Mouse (Mus musculus) limb, embryonic 10.5 days (tissue): Measurements from ENCODE around the gene Uhrf1bp1. TPM values are rescaled to one million over a fixed set of nuclear protein-coding genes. Genes with fewer than 3 reads are reported as not detected.

Source experiments
- DNase-seq: peaks from one replicate; pipeline ENCODE4 v3.0.0-alpha.2; 2017; ENCODE audit warnings: low spot score
- H3K27ac ChIP-seq: fragments of 300-500 bp; sonication (generic); 2 replicates; pipeline ENCODE4 v1.5.1; 2016; ENCODE audit warnings: mild to moderate bottlenecking
- H3K27me3 ChIP-seq: fragments of 300-500 bp; sonication (generic); 2 replicates; pipeline ENCODE4 v1.6.1; 2016; ENCODE audit warnings: low read depth, mild to moderate bottlenecking; ENCODE audit not compliant: poor library complexity, severe bottlenecking
- H3K36me3 ChIP-seq: fragments of 300-500 bp; sonication (generic); 2 replicates; pipeline ENCODE4 v1.6.1; 2016; ENCODE audit warnings: mild to moderate bottlenecking, moderate library complexity
- H3K4me1 ChIP-seq: fragments of 300-500 bp; sonication (generic); 2 replicates; pipeline ENCODE4 v1.6.1; 2016
- H3K4me3 ChIP-seq: fragments of 300-500 bp; sonication (generic); 2 replicates; pipeline ENCODE4 v1.5.1; 2016; ENCODE audit warnings: mild to moderate bottlenecking, moderate library complexity
- H3K9me3 ChIP-seq: fragments of 300-500 bp; sonication (generic); replicated peaks from 2 replicates; pipeline ENCODE4 v1.6.1; 2016; ENCODE audit warnings: mild to moderate bottlenecking
- WGBS: fragments of 180-500 bp; shearing (Covaris S2); methylation state at CpG from one replicate; pipeline ENCODE4 v1.1.7; 2016; 5-methylcytosine and 5-hydroxymethylcytosine counted together
- polyA plus RNA-seq: library from polyadenylated mRNA; unstranded; fragments of >200 nt; fragmentation: Nextera tagmentation; extraction: Ambion mirVana; gene quantifications from 2 replicates; pipeline ENCODE4 v1.2.1, GENCODE M21; 2016

The Uhrf1bp1 gene
- polyA plus RNA-seq, 1 experiment from 2014 or later: 10.0 TPM

DNA sequence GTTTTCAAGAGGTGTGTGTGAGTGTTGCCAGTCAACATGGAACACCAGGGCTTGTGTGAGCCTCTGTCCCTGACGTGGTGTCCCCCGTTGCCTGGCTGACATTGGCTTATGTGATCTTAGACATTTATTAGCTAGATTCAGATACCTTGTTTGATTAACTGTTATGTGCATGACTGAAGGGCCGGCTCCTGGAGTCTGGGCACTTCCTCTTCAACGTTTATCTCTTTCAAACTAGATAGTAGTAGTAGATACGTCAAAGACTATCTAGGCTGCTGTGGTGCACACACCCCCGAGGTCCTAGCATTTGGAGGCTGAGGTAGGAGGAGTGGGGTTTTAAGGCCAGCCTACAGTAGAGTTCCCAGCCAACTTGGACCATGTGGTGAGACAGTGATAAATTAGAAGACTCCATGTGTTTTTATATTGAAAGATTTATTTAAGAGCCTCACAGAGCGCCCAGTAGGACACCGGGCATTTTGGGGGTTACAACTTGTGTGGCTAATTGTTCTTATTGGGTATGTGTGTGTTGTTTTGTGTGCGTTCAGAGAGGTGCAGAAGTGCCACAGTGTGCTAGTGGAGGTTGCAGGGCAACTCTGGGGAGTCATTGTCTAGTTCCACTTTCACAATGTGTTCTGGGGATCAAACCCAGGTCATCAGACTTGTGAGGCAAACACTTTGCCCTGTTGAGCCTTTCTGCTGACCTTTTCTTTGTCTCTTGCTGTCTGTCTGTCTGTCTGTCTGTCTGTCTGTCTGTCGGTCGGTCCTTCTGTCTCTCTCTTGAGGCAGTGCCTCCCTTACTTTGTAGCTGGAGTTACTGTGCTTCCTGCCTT, 1.6 kb downstream of the Uhrf1bp1 start:
- no peaks in the 10 kb centered on the region for H3K9me3 ChIP-seq
- DNase-seq: no peak
- 51% methylated on average over 11 of the region's 11 CpGs for whole genome bisulfite sequencing
- peaks cover 22% of the 10 kb centered on the region for H3K36me3 ChIP-seq
- H3K4me3 ChIP-seq: peak overlapping the region; percentile 85
- H3K27ac ChIP-seq: peak overlapping the region; percentile 92; the same call in 1 of the 2 replicates
- no peaks in the 10 kb centered on the region for H3K27me3 ChIP-seq
- H3K4me1 ChIP-seq: peaks cover 25% of the 10 kb centered on the region

DNA sequence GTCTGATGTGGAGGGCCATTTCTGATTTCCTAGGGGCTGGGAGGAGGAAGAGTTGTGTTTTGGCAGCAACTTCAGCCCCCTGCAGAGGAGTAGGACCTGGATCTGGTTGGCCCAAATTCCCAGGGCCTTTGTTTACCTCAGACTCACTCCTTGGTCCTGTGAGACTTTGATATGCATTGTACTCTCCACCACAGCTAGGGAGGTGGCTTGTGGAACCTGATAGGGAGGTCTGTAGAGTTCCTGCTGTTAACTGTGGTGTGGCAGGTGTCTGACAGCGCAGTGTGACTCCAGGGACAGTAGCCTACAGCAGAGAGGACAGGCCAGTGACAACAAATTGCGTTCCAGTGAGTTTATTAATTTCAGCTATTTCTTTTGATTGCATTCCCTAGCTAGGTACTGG, 2.9 kb downstream of the Uhrf1bp1 start:
- Histone ChIP-seq H3K9me3 (no peaks in the 10 kb centered on the region), H3K36me3 (peaks cover 12% of the 10 kb centered on the region), H3K4me3 (no peak overlapping the region), H3K27ac (no peak overlapping the region), H3K27me3 (no peaks in the 10 kb centered on the region), H3K4me1 (peaks cover 25% of the 10 kb centered on the region)
- no peak for DNase-seq
- WGBS: 45% methylated on average over 2 of the region's 2 CpGs

DNA sequence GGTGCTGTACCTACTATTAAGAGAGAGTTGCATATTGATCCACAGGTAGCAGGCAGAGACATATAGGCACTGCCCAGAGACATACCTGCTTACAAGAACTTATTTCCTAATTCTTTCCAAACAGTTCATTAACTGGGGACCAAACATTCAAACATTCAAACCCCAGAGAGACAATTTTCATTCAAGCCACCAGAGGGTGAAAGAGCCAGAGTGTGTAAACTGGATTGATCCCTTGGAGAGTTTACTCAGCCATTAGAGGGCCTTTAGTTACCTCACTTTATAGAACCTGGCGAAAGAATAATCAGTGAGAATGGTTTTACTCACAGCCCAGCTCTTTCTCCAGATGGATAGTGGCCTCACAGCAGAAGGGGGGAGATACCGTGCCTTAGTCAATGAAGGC, 9.2 kb downstream of the Uhrf1bp1 start:
- WGBS: 79% methylated on average over 2 of the region's 2 CpGs
- no peak for DNase-seq
- Histone ChIP-seq H3K27me3 (no peaks in the 10 kb centered on the region), H3K27ac (no peak overlapping the region), H3K4me3 (no peak overlapping the region), H3K9me3 (no peaks in the 10 kb centered on the region), H3K36me3 (peaks cover 8% of the 10 kb centered on the region), H3K4me1 (no peaks in the 10 kb centered on the region)

- Histone ChIP-seq H3K27me3 (no peaks in the 10 kb centered on the region), H3K27ac (no peak overlapping the region), H3K4me1 (no peaks in the 10 kb centered on the region), H3K36me3 (peaks cover 8% of the 10 kb centered on the region), H3K4me3 (no peak overlapping the region), H3K9me3 (no peaks in the 10 kb centered on the region)
- 92% methylated on average over 4 of the region's 4 CpGs for WGBS
- DNase-seq: no peak
Observed at GRCm38 (mm10) chr17:27866737-27867136, 10.5 kb downstream of the Uhrf1bp1 start.

- Histone ChIP-seq H3K4me1 (peaks cover 3% of the 10 kb centered on the region; the same call in 1 of the 2 replicates), H3K36me3 (peaks cover 10% of the 10 kb centered on the region), H3K4me3 (no peak overlapping the region), H3K27me3 (no peaks in the 10 kb centered on the region), H3K9me3 (no peaks in the 10 kb centered on the region), H3K27ac (no peak overlapping the region)
- WGBS: 93% methylated on average over 3 of the region's 3 CpGs
- DNase-seq: no peak
Observed at GRCm38 (mm10) chr17:27871851-27872250, 15.6 kb downstream of the Uhrf1bp1 start.

- Histone ChIP-seq H3K4me1 (peaks cover 3% of the 10 kb centered on the region; the same call in 1 of the 2 replicates), H3K36me3 (peaks cover 22% of the 10 kb centered on the region), H3K27me3 (no peaks in the 10 kb centered on the region), H3K27ac (no peak overlapping the region), H3K4me3 (no peak overlapping the region), H3K9me3 (no peaks in the 10 kb centered on the region)
- 69% methylated on average over 3 of the region's 3 CpGs for WGBS
- DNase-seq: no peak
Observed at GRCm38 (mm10) chr17:27873583-27873982, 17.3 kb downstream of the Uhrf1bp1 start.

DNA sequence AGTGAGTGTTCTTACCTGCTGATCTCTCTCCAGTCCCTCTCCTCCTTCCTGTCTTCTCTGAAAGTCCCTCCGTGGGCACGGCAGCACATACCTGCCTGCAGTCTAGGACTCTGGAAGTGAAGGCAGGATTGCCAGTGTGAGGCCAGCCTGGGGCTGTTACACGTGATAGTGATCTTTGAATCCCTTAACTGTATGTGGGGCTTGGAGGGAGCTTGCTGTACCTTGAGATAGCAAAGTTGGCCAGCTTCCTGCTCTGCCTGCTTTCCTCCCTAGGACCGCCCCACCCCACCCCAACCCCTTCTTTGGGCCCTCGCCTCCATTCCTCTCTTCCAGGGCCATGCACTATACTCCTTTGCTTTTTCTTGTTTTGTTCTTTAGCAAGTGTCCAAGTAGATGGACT, 18.3 kb downstream of the Uhrf1bp1 start:
- 76% methylated on average over 5 of the region's 5 CpGs for WGBS
- no peak for DNase-seq
- H3K4me1 ChIP-seq: peaks cover 3% of the 10 kb centered on the region; the same call in 1 of the 2 replicates
- H3K27ac ChIP-seq: no peak overlapping the region
- H3K36me3 ChIP-seq: peaks cover 29% of the 10 kb centered on the region
- no peak overlapping the region for H3K4me3 ChIP-seq
- H3K27me3 ChIP-seq: no peaks in the 10 kb centered on the region
- H3K9me3 ChIP-seq: no peaks in the 10 kb centered on the region

- no peak for DNase-seq
- 70% methylated on average over 11 of the region's 11 CpGs for WGBS
- H3K36me3 ChIP-seq: peaks cover 88% of the 10 kb centered on the region
Observed at GRCm38 (mm10) chr17:27881518-27881917, 25.3 kb downstream of the Uhrf1bp1 start.

DNA sequence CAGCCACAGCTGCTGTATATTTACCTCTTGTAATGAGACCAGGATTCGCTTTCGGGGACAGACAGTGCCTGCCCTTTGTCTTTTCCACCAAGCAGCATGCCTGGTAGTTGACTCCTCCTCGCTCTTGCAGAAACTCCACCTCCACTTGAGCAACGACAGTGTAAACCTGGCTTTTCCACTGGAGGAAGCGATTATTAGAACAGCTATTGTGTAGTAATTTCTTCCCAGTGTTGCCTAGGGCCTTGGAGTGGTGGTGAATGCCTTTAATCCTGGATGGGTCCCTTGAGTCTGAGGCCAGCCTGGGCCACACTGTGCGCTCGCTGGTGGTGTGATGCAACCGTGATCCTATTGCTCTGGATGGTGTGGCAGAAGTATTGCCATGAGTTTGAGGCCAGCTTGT, 26.9 kb downstream of the Uhrf1bp1 start:
- 92% methylated on average over 8 of the region's 8 CpGs for WGBS
- H3K27me3 ChIP-seq: no peaks in the 10 kb centered on the region
- DNase-seq: no peak
- H3K4me1 ChIP-seq: no peaks in the 10 kb centered on the region
- H3K9me3 ChIP-seq: no peaks in the 10 kb centered on the region
- H3K4me3 ChIP-seq: no peak overlapping the region
- no peak overlapping the region for H3K27ac ChIP-seq
- peaks cover 93% of the 10 kb centered on the region for H3K36me3 ChIP-seq

More at GRCm38 (mm10) chr17:27881518-27881917, 25.3 kb downstream of the Uhrf1bp1 start:
- Histone ChIP-seq H3K9me3 (no peaks in the 10 kb centered on the region), H3K27me3 (no peaks in the 10 kb centered on the region), H3K4me1 (no peaks in the 10 kb centered on the region), H3K4me3 (no peak overlapping the region), H3K27ac (no peak overlapping the region)

DNA sequence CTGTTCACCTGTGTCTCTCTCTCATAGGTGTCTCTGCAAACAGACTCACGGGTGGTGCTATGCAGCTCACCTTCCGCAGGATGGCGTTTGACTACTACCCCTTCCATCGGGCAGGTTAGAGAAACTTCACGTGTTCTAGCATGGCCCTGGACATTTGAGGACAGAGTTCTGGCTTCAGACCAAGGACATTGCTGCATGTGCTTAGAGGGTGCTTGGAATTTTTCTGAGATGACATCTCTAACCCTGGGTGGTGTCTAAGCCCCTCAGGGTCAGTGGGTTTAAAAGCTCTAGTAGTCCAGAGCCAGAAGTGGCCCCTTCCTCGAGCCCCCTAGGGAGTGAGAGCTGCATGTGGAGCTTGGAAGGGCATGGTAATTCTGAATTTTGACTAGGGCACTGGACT, 27.8 kb downstream of the Uhrf1bp1 start:
- no peak for DNase-seq
- Histone ChIP-seq H3K36me3 (peaks cover 92% of the 10 kb centered on the region), H3K27me3 (no peaks in the 10 kb centered on the region), H3K4me1 (no peaks in the 10 kb centered on the region), H3K9me3 (no peaks in the 10 kb centered on the region), H3K4me3 (no peak overlapping the region), H3K27ac (no peak overlapping the region)
- WGBS: 96% methylated on average over 6 of the region's 6 CpGs

- DNase-seq: no peak
- no peaks in the 10 kb centered on the region for H3K4me1 ChIP-seq
- 87% methylated on average over 19 of the region's 19 CpGs for WGBS
- no peaks in the 10 kb centered on the region for H3K9me3 ChIP-seq
- H3K27me3 ChIP-seq: no peaks in the 10 kb centered on the region
- H3K36me3 ChIP-seq: peaks cover 91% of the 10 kb centered on the region
- no peak overlapping the region for H3K27ac ChIP-seq
- H3K4me3 ChIP-seq: no peak overlapping the region
Observed at GRCm38 (mm10) chr17:27886499-27887210, 30.4 kb downstream of the Uhrf1bp1 start.

DNA sequence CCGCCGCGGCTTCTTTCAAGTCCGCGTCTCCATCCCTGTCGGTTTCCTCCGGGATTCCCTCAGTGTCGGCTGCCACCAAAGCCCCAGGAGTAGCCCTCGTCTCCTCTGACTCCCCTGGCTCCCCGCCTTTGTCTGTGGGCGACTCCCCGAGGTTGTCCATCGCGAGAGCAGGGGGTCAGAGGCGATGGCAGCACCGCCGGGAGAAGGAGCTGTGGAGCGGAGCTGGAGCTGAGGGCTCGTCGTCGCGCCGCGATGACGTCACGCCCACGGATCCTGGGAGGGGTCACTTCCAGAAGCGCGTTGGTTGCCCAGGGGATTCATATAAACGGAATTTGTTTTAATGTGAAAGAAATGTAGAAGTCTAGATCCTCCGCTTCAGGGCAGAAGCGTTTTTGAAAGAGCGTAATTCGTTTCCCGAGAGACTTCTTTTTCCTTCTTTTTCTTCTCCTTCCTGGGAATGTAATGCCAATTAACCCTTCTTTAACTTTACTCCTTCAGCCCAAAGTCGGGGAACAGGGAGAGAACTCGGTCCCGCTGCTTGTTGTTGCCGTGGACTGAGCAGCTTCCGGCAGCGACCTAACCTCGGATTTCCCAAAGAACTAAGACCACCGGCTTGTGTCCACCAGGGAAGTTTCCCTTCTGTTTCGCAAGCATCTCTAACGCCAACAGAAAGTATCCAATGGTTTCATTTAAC, 51.4 kb downstream of the Uhrf1bp1 start:
- Histone ChIP-seq H3K27ac (peak overlapping the region; percentile 91), H3K4me1 (peaks cover 31% of the 10 kb centered on the region), H3K4me3 (peak overlapping the region; percentile 93), H3K9me3 (no peaks in the 10 kb centered on the region), H3K27me3 (no peaks in the 10 kb centered on the region), H3K36me3 (peaks cover 36% of the 10 kb centered on the region)
- peak; percentile 96 for DNase-seq
- under 1% methylated on average over 45 of the region's 45 CpGs for WGBS
